Mouse (Mus musculus) spleen, adult 2 months (tissue): ENCODE data around the gene Zzef1. TPM values are rescaled to one million over a fixed set of nuclear protein-coding genes. Genes with fewer than 3 reads are reported as not detected.

Experiments
- DNase-seq, 2 experiments: peaks; one replicate each; pipeline versions ENCODE4 v3.0.0 to v3.0.0-alpha.2; 2012 to 2021; ENCODE audit warnings: low spot score in 2 of 2, low read depth in 1 of 2
- H3K27ac ChIP-seq: fragments of 200-500 bp; 2 replicates; pipeline ENCODE4 v1.5.1; 2012; ENCODE audit warnings: low read length, inconsistent platforms; ENCODE audit not compliant: insufficient read depth
- H3K27me3 ChIP-seq: fragments of 200-500 bp; 2 replicates; pipeline ENCODE4 v1.6.1; 2012; ENCODE audit warnings: mild to moderate bottlenecking, moderate library complexity, low read length, inconsistent platforms; ENCODE audit not compliant: control insufficient read depth, insufficient read depth
- H3K36me3 ChIP-seq: fragments of 200-500 bp; 2 replicates; pipeline ENCODE4 v1.6.1; 2012; ENCODE audit warnings: mild to moderate bottlenecking, low read length, inconsistent platforms; ENCODE audit not compliant: control insufficient read depth, insufficient read depth
- H3K4me1 ChIP-seq: fragments of 200-500 bp; 2 replicates; pipeline ENCODE4 v1.6.1; 2011; ENCODE audit warnings: inconsistent platforms; ENCODE audit not compliant: control insufficient read depth, insufficient read depth, insufficient read length
- H3K4me3 ChIP-seq: fragments of 200-500 bp; 2 replicates; pipeline ENCODE4 v1.5.1; 2011; ENCODE audit warnings: mild to moderate bottlenecking, inconsistent platforms; ENCODE audit not compliant: insufficient read depth, insufficient read length; ENCODE audit errors: extremely low read depth
- CTCF ChIP-seq: fragments of 200-500 bp; IDR thresholded peaks from 2 replicates; pipeline ENCODE4 v1.5.1; 2011; ENCODE audit warnings: mild to moderate bottlenecking, inconsistent platforms; ENCODE audit not compliant: insufficient read depth, insufficient read length, insufficient replicate concordance; ENCODE audit errors: extremely low read depth
- POLR2A ChIP-seq: fragments of 200-500 bp; IDR thresholded peaks from 2 replicates; pipeline ENCODE4 v1.6.1; 2011; ENCODE audit warnings: low read depth, low read length, inconsistent platforms
- WGBS: fragments of 180-500 bp; shearing (Covaris S2); methylation state at CpG from one replicate; pipeline ENCODE4 v1.1.7; 2018; 5-methylcytosine and 5-hydroxymethylcytosine counted together
- polyA plus RNA-seq: library from polyadenylated mRNA; depleted of rRNA; stranded (reverse); fragments of >200 nt; gene quantifications from 2 replicates; pipeline ENCODE4 v1.2.3, GENCODE M21; 2012

Gene Zzef1
- polyA plus RNA-seq, 1 experiment: 27.4 TPM

DNA sequence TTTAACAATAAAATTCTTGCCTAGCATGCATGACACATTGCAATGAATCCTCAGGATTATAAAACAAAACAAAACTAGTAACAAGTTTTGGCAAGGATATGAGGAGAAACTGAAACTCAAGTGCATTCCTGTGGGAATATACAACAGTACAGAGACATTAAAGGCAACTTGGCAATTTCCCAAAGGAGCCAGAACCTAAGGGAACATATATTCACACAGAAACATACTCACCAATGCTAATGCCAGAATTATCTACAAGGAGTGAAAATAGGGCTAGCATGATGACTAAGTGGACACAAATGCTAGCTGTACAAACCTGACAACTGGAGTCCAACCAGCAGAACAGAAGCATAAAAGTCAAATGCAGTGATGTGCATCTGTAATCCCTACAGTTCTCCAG is 4.0 kb upstream of the Zzef1 start:
- Histone ChIP-seq H3K27ac (no peak overlapping the region), H3K36me3 (no peaks in the 10 kb centered on the region), H3K4me3 (no peak overlapping the region), H3K4me1 (no peaks in the 10 kb centered on the region), H3K27me3 (no peaks in the 10 kb centered on the region)
- TF ChIP-seq POLR2A (no peak), CTCF (no peak)
- DNase-seq: no peak

DNA sequence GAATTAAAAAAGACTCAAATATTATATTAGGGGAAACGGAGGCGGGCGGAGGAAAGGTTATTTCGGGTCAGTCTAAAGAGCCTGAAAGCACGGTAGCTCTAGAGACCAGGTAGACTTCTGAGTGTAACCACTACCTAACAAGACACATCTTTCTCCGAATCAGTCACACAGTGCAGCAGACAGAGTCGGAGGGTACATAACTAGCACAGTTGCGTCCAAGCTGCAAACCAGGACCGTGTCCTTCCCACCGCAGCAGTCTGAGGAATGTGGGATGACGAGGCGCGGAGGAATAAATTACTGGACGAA is 924 bp upstream of the Zzef1 start:
- Histone ChIP-seq H3K4me3 (peak overlapping the region; percentile 67), H3K27ac (peak overlapping the region; percentile 84), H3K4me1 (peaks cover 2% of the 10 kb centered on the region; the same call in 1 of the 2 replicates), H3K27me3 (no peaks in the 10 kb centered on the region), H3K36me3 (no peaks in the 10 kb centered on the region)
- TF ChIP-seq POLR2A (no peak), CTCF (no peak)
- DNase-seq: no peak
- WGBS: 9% methylated on average over 14 of the region's 14 CpGs

- H3K4me3 ChIP-seq: peak overlapping the region; percentile 67
- no peaks in the 10 kb centered on the region for H3K27me3 ChIP-seq
- WGBS: 0% methylated on average over 42 of the region's 42 CpGs
- no peaks in the 10 kb centered on the region for H3K36me3 ChIP-seq
- TF ChIP-seq POLR2A (no peak), CTCF (no peak)
- H3K4me1 ChIP-seq: peaks cover 2% of the 10 kb centered on the region; the same call in 1 of the 2 replicates
- H3K27ac ChIP-seq: peak overlapping the region; percentile 46
- no peak for DNase-seq
Measured at GRCm38 (mm10) chr11:72796296-72796687, 266 bp downstream of the Zzef1 start.

- 14% methylated on average over 10 of the region's 10 CpGs for WGBS
- Histone ChIP-seq H3K27me3 (no peaks in the 10 kb centered on the region), H3K4me3 (peak overlapping the region; percentile 67), H3K36me3 (no peaks in the 10 kb centered on the region), H3K27ac (no peak overlapping the region), H3K4me1 (peaks cover 2% of the 10 kb centered on the region; the same call in 1 of the 2 replicates)
- no peak for DNase-seq
- TF ChIP-seq POLR2A (no peak), CTCF (no peak)
Measured at GRCm38 (mm10) chr11:72796773-72797338, 830 bp downstream of the Zzef1 start.

DNA sequence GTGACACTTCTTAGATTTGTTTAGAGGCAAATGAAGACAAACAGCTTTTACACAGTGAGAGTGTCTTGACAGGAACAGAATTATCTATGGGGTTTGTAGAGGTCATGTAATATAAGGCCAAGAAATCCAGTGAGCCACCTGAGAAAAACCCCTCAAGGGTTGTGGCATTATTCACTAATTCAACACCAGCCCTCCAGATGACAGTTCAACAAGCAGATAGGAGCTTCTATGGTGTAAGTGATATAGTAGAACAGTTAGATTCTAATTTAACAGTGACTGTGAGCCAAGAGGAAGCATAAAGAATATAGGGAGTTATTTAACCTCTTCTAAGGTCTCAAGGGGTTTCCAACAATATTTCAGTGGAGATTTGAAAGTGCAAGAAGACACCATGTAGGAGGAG is 2.1 kb downstream of the Zzef1 start:
- TF ChIP-seq CTCF (no peak), POLR2A (no peak)
- no peak overlapping the region for H3K27ac ChIP-seq
- H3K27me3 ChIP-seq: no peaks in the 10 kb centered on the region
- peaks cover 2% of the 10 kb centered on the region; the same call in 1 of the 2 replicates for H3K4me1 ChIP-seq
- no peak for DNase-seq
- no peaks in the 10 kb centered on the region for H3K36me3 ChIP-seq
- H3K4me3 ChIP-seq: no peak overlapping the region

DNA sequence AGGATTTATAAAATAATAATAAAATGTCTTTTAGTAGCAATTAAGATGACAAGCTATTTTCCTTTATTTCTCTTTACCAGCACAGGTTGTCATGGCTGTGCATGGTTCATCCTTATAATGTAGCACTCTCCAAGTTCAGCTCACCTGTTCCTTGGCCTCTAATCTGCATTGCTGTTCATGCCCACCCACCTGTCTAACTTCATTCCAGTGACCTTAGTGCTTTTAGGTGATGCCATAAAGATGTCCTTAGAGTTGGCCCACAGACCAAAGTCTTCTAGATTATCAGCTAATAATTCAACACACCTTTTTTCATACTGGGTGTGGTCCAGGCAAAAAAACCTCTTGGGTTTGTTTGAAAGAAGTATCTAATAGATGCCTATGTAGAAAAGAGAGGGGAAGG is 5.2 kb downstream of the Zzef1 start:
- TF ChIP-seq POLR2A (no peak), CTCF (no peak)
- Histone ChIP-seq H3K36me3 (no peaks in the 10 kb centered on the region; the same call in 1 of the 2 replicates), H3K27ac (no peak overlapping the region), H3K4me3 (no peak overlapping the region), H3K4me1 (peaks cover 2% of the 10 kb centered on the region; the same call in 1 of the 2 replicates), H3K27me3 (no peaks in the 10 kb centered on the region)
- DNase-seq: no peak

DNA sequence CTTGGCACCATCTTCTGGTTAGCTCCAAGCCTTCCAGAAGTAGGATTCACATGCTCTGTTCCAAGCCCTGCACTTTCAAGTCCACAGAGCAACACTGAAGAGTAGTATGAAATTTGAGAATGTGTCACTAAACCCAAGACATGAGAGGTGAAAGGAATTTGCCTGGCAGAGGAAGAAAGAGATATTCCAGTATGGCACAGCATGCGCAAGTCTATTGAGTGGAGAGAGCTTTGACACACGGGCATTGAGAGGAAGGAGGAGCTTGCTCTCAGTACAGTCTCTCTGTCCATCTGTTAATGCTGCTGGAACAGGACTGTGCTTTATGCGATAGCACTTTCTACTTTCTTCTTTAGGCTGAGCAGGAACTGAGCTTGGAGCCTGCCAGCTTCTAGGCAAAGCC is 7.0 kb downstream of the Zzef1 start:
- no peaks in the 10 kb centered on the region; the same call in 1 of the 2 replicates for H3K36me3 ChIP-seq
- 89% methylated on average over 3 of the region's 3 CpGs for WGBS
- DNase-seq: no peak
- no peak overlapping the region for H3K4me3 ChIP-seq
- H3K4me1 ChIP-seq: no peaks in the 10 kb centered on the region
- no peak overlapping the region for H3K27ac ChIP-seq
- H3K27me3 ChIP-seq: no peaks in the 10 kb centered on the region
- TF ChIP-seq CTCF (no peak), POLR2A (no peak)
